Mouse (Mus musculus): ENCODE measurements around the gene Cnmd. TPM values are rescaled to one million over a fixed set of nuclear protein-coding genes. Genes with fewer than 3 reads are reported as not detected.

The Cnmd gene
- polyA plus RNA-seq, 1 experiment from 2014 or later: 39.4 TPM

DNA sequence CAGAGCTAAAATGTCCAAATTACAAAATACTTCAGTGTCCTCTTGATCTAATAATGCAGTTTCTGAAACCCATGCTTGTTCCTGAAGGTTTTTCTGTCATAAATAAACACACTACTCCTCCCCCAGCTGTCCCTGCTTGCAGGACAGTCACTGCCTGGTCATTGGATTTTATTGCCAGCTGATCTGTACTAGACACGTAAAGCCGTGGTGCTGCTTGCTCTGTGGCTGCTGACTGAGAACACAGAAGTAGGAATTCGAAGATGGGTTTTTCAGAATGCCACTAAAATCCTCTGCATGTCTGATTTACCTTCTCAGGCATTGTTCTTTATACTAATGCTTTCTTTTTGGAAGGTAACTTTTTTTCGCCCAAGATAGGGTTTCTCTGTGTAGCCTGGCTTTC lies 25.2 kb downstream of the Cnmd start:
- Histone ChIP-seq H3K4me1 (no peaks in the 10 kb centered on the region), H3K4me3 (no peak overlapping the region), H3K36me3 (no peaks in the 10 kb centered on the region), H3K27ac (no peak overlapping the region), H3K4me2 (replicated peaks) (no peak overlapping the region), H3K9me3 (no peaks in the 10 kb centered on the region), H3K27me3 (no peaks in the 10 kb centered on the region), H3K9ac (no peak overlapping the region)
- WGBS: 80% methylated on average over 4 of the region's 4 CpGs
- no peak for ATAC-seq (ENCODE audit: insufficient number of reproducible peaks, insufficient read depth, low FRiP score, low TSS enrichment)

DNA sequence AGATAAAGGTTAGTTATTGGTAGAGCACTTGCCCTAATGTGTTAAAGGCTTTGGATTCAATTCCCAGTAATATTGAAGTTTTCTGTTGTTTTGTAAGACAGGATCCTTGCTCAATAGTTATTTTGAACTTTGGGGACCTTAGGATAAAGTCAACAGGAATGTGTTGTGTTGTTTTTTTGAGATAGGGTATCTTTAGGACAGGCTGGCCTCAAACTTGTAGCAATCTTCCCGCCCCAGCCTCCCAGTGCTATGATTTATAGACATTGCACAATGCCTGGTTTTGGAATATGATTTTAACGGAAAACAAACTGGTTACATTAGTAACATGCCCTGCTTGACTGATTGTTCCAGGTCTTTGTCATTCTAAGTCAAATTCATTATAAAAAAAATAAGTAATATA lies 28.8 kb downstream of the Cnmd start:
- Histone ChIP-seq H3K4me2 (replicated peaks) (no peak overlapping the region), H3K9ac (no peak overlapping the region), H3K4me1 (no peaks in the 10 kb centered on the region), H3K9me3 (no peaks in the 10 kb centered on the region), H3K27ac (no peak overlapping the region), H3K36me3 (peaks cover 19% of the 10 kb centered on the region), H3K27me3 (no peaks in the 10 kb centered on the region), H3K4me3 (no peak overlapping the region)
- 98% methylated on average over 2 of the region's 2 CpGs for whole genome bisulfite sequencing
- ATAC-seq (ENCODE audit: insufficient number of reproducible peaks, insufficient read depth, low FRiP score, low TSS enrichment): no peak

DNA sequence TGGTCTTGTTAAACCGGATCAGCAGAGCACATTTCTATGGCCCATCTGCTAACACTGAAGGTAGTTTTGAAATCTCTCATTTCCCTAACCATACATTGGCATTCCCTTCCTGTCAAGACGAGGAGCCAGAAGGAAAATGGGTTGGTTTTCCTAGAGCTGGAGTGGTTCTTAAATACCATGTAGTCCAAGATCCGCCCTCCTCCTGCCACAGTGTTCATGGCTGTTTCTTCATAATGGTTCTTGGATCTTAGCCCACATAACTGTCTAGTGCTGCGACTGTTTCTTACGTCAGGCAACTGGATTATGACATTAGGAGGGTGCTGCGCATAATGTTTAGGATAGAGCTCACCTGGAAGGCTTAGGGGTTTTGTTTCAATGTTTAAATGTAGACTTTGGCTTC lies 29.6 kb downstream of the Cnmd start:
- H3K4me1 ChIP-seq: no peaks in the 10 kb centered on the region
- H3K9ac ChIP-seq: no peak overlapping the region
- no peak overlapping the region for H3K4me2 ChIP-seq (replicated peaks)
- H3K27ac ChIP-seq: no peak overlapping the region
- 88% methylated on average over 6 of the region's 6 CpGs for WGBS
- H3K27me3 ChIP-seq: no peaks in the 10 kb centered on the region
- ATAC-seq (ENCODE audit: insufficient number of reproducible peaks, insufficient read depth, low FRiP score, low TSS enrichment): no peak
- H3K36me3 ChIP-seq: peaks cover 23% of the 10 kb centered on the region
- H3K4me3 ChIP-seq: no peak overlapping the region
- H3K9me3 ChIP-seq: no peaks in the 10 kb centered on the region

DNA sequence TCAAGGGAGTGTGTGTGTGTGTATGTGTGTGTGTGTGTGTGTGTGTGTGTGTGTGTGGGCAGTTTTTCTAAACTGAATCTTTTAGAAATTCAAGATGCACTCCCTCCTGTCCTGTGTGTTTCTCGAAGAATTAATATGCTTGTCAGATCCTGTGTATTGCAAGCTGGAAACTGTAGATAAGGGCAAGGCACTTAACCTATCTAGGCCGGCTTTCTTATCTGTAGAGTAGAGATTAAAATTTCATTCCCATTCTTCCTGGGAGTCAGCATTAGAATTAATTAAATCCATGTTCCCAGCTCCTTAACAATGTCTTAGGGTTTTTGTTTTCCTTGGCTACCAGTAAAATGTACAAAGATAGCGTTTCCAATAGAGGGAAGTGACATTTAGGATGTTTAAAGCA lies 40.8 kb downstream of the Cnmd start:
- Histone ChIP-seq H3K4me3 (no peak overlapping the region), H3K27ac (no peak overlapping the region), H3K9ac (no peak overlapping the region), H3K36me3 (peaks cover 46% of the 10 kb centered on the region), H3K27me3 (no peaks in the 10 kb centered on the region), H3K4me2 (replicated peaks) (no peak overlapping the region), H3K9me3 (no peaks in the 10 kb centered on the region), H3K4me1 (no peaks in the 10 kb centered on the region)
- WGBS: 79% methylated on average over 3 of the region's 3 CpGs
- no peak for ATAC-seq (ENCODE audit: insufficient number of reproducible peaks, insufficient read depth, low FRiP score, low TSS enrichment)

DNA sequence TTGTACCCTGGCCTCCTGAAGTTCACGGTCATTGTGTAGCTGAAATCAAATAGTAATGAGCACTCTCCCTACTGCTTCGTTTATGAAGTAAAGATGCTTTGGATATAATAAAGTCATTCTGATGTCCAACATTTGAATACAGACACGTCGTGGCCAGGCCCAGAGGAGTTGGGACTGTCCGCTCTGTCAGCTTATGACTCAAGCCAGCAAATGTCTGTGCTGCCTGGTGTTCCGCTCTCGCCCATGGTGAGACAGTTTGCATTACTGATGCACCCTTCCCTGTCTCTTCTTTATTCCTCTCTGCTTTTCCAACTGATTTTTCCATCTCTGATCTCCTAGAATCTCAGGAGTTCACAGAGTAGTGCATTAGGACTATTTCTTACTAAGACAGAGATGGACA lies 42.2 kb downstream of the Cnmd start:
- Histone ChIP-seq H3K27ac (no peak overlapping the region), H3K4me2 (replicated peaks) (no peak overlapping the region), H3K4me3 (no peak overlapping the region), H3K27me3 (no peaks in the 10 kb centered on the region), H3K9me3 (no peaks in the 10 kb centered on the region), H3K9ac (no peak overlapping the region), H3K36me3 (peaks cover 41% of the 10 kb centered on the region), H3K4me1 (no peaks in the 10 kb centered on the region)
- 95% methylated on average over 7 of the region's 7 CpGs for WGBS
- ATAC-seq (ENCODE audit: insufficient number of reproducible peaks, insufficient read depth, low FRiP score, low TSS enrichment): no peak

DNA sequence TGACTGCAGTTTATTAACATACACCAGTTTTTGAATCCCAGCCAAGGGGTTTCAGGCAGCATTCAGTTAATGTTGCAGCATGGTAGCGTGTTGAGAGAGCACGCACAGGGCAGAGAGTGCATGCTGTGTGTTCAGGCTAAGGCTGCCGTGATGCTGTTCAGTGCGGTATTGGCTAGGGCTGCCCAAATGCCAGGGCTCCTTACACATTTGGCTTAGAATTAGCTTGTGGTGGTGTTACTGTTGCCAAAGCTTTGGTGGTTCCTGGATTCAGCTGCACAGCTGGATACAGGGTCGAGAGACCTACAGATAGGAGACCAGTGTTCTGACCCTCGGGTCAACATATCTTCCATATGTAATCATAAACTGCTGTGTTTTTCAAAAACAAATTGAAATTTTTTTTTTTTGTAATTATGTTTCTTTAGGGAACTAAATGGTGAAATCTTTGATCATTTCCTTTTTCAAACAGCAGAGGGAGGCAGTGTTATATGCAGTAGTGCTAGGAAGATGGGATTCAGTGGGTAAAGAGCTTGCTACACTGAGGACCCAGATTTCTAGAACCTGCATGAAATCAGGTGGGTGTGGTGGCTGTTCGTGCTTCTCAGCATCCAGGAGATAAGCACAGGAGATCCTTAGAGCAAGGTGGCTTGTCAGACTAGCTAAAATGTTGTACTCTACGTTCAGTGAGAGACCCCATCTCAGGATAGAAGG lies 44.7 kb downstream of the Cnmd start:
- no peaks in the 10 kb centered on the region for H3K4me1 ChIP-seq
- H3K4me2 ChIP-seq (replicated peaks): no peak overlapping the region
- no peak overlapping the region for H3K4me3 ChIP-seq
- H3K9ac ChIP-seq: no peak overlapping the region
- H3K27ac ChIP-seq: no peak overlapping the region
- H3K9me3 ChIP-seq: no peaks in the 10 kb centered on the region
- ATAC-seq (ENCODE audit: insufficient number of reproducible peaks, insufficient read depth, low FRiP score, low TSS enrichment): no peak
- H3K27me3 ChIP-seq: no peaks in the 10 kb centered on the region
- WGBS: 86% methylated on average over 8 of the region's 8 CpGs
- H3K36me3 ChIP-seq: peaks cover 61% of the 10 kb centered on the region

DNA sequence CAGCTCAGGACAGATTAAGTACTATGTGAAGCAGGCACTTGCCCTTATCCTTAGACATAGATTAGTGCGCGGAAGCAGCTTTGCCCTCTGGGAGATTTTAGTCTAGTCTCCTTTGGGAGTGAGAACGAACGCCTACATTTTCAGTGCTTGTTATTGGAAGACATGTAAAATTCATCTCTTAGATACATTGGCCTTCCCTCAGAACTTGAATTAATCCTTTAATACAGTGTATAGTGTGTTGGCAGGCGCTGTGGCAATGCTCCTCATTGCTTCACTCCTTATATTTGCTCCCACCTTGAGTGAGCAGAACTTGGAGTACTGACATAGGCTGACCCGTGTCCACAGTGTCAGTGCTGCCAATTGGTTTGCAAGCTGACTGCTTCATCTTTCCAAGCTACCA lies 53.7 kb downstream of the Cnmd start:
- WGBS: 93% methylated on average over 6 of the region's 6 CpGs

DNA sequence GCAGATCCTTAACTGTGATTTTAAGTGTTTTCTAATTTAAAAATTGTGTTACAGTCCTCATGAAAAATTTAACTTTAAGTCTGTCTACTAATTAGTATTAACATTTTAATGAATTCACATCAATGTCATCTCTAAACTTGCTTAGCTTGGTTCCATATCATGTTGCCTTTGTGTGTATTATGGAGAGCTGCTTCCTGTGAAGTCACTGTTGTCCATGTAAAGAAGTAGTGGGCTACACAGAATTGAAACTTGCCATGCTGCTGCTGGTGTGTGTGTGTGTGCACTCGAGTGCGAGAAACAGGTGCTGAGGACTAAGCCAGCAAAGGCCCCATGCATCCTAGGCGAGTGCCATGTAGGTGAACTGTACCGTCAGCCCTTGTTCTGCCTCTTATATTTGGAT lies 54.6 kb downstream of the Cnmd start:
- no peaks in the 10 kb centered on the region for H3K9me3 ChIP-seq
- no peak overlapping the region for H3K27ac ChIP-seq
- no peak overlapping the region for H3K4me2 ChIP-seq (replicated peaks)
- no peak overlapping the region for H3K4me3 ChIP-seq
- H3K36me3 ChIP-seq: peaks cover 67% of the 10 kb centered on the region
- WGBS: 93% methylated on average over 4 of the region's 4 CpGs
- no peak for ATAC-seq (ENCODE audit: insufficient number of reproducible peaks, insufficient read depth, low FRiP score, low TSS enrichment)
- no peak overlapping the region for H3K9ac ChIP-seq
- H3K27me3 ChIP-seq: no peaks in the 10 kb centered on the region
- no peaks in the 10 kb centered on the region for H3K4me1 ChIP-seq

More for the DNA sequence above, 53.7 kb downstream of the Cnmd start:
- no peak for ATAC-seq (ENCODE audit: insufficient number of reproducible peaks, insufficient read depth, low FRiP score, low TSS enrichment)
- Histone ChIP-seq H3K4me2 (replicated peaks) (no peak overlapping the region), H3K9ac (no peak overlapping the region), H3K9me3 (no peaks in the 10 kb centered on the region), H3K4me3 (no peak overlapping the region), H3K36me3 (peaks cover 70% of the 10 kb centered on the region), H3K27ac (no peak overlapping the region), H3K4me1 (no peaks in the 10 kb centered on the region), H3K27me3 (no peaks in the 10 kb centered on the region)

DNA sequence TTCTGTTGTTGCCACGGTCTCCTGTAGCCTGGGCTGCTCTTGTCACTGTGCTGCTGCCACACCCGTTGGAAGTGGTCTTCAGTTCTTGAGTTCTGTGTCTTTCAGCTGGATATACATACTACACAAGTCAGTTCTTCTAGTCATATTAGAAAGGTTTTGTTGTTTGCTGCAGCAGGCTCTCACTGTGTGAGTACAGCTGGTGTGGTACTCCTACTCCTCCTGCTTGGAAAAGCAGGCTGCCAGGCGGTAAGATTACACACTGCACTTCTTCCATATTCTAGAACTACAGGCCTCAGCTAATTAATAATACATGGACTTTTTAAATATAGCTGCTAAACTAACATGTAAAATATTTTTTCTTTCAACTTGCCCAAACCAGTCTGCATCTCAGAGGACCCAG lies 55.1 kb downstream of the Cnmd start:
- Histone ChIP-seq H3K9me3 (no peaks in the 10 kb centered on the region), H3K27ac (no peak overlapping the region), H3K9ac (no peak overlapping the region), H3K4me3 (no peak overlapping the region), H3K36me3 (peaks cover 69% of the 10 kb centered on the region), H3K4me1 (no peaks in the 10 kb centered on the region), H3K4me2 (replicated peaks) (no peak overlapping the region), H3K27me3 (no peaks in the 10 kb centered on the region)
- 90% methylated on average over 3 of the region's 3 CpGs for WGBS
- no peak for ATAC-seq (ENCODE audit: insufficient number of reproducible peaks, insufficient read depth, low FRiP score, low TSS enrichment)

DNA sequence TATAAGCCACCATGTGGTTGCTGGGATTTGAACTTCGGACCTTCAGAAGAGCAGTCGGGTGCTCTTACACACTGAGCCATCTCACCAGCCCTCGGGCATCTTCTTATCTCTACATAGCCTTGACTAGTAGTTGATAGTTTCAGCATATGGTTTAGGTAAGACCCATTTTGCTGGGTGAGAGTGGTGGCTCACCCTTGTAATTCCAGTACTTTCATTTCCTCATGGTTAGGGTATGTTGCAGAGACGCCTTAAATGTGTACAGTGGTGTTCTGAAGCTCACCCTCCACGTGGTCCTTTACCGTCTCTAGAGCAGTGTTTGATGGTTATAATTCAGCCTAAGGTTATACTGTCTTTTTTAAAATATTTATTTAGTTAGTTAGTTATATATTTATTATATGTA lies 55.6 kb downstream of the Cnmd start:
- no peak for ATAC-seq (ENCODE audit: insufficient number of reproducible peaks, insufficient read depth, low FRiP score, low TSS enrichment)

DNA sequence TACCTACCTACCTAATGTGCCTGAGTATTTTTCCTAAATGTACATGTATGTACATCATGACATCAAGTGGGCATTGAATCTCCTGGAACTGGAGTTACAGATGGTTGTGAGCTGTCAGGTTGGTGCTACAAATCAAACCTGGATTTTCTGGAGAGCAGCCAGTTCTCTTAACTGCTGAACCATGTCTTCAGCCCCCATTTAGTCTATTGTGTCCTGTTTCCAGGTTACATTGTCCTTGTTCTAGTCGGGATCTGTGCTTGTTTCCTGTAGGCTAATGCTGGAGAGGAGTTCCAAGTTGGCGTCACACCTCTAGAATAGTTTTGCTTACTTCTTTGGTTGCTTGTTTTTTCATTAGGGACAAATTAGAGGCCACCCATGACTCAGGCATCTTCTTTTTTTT lies 56.1 kb downstream of the Cnmd start:
- no peak overlapping the region for H3K9ac ChIP-seq
- 86% methylated on average over 2 of the region's 2 CpGs for WGBS
- H3K27ac ChIP-seq: no peak overlapping the region
- no peak overlapping the region for H3K4me2 ChIP-seq (replicated peaks)
- peaks cover 70% of the 10 kb centered on the region for H3K36me3 ChIP-seq
- no peak overlapping the region for H3K4me3 ChIP-seq
- no peaks in the 10 kb centered on the region for H3K4me1 ChIP-seq
- ATAC-seq (ENCODE audit: insufficient number of reproducible peaks, insufficient read depth, low FRiP score, low TSS enrichment): no peak
- H3K27me3 ChIP-seq: no peaks in the 10 kb centered on the region
- no peaks in the 10 kb centered on the region for H3K9me3 ChIP-seq

More for the DNA sequence above, 55.6 kb downstream of the Cnmd start:
- H3K4me1 ChIP-seq: no peaks in the 10 kb centered on the region
- H3K27ac ChIP-seq: no peak overlapping the region
- no peak overlapping the region for H3K9ac ChIP-seq
- H3K27me3 ChIP-seq: no peaks in the 10 kb centered on the region
- H3K36me3 ChIP-seq: peaks cover 70% of the 10 kb centered on the region
- no peak overlapping the region for H3K4me2 ChIP-seq (replicated peaks)
- no peak overlapping the region for H3K4me3 ChIP-seq
- no peaks in the 10 kb centered on the region for H3K9me3 ChIP-seq
- WGBS: 90% methylated on average over 6 of the region's 6 CpGs

DNA sequence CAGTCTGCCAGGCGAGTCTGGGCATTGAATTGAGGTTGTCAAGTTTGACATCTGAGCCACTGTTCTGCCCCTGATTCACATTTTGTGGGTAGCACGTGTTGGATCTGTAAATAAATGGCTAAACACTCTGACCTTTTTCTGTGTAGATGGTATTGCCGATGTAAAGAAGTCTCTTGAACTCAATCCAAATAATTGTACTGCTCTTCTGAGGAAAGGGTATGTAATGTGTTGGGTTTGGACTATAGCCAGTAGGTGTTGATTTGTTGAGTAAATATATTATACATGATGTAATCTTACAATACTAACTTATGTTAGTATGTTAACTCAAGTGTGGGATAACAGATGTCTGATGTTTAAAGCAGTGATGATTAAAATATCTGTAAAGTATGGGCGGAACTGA lies 65.4 kb downstream of the Cnmd start:
- peaks cover 44% of the 10 kb centered on the region for H3K36me3 ChIP-seq
- no peaks in the 10 kb centered on the region for H3K9me3 ChIP-seq
- H3K4me3 ChIP-seq: no peak overlapping the region
- no peak for ATAC-seq (ENCODE audit: insufficient number of reproducible peaks, insufficient read depth, low FRiP score, low TSS enrichment)
- H3K27ac ChIP-seq: no peak overlapping the region
- H3K27me3 ChIP-seq: no peaks in the 10 kb centered on the region
- WGBS: 85% methylated on average over 4 of the region's 4 CpGs
- H3K4me2 ChIP-seq (replicated peaks): no peak overlapping the region
- no peak overlapping the region for H3K9ac ChIP-seq
- H3K4me1 ChIP-seq: no peaks in the 10 kb centered on the region

DNA sequence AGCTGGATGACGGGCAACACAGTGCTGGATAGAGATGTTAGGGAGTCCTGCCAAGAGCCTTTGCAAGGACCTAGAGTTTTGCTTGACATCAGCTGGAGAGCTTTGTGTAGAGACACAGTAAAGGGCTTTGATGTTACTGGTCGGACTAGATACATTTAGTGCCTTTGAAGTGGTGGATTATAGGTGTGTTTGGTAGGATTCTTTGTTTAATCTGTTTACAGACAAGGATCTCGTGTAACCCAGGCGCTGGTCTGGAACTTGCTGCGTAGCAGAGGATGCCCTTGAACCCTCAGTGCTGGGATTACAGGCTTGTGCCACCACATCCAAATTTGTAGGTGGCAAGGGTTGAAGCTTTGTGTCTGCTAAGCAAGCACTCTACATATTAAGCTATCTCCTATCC lies 67.9 kb downstream of the Cnmd start:
- no peak for ATAC-seq (ENCODE audit: insufficient number of reproducible peaks, insufficient read depth, low FRiP score, low TSS enrichment)
- WGBS: 93% methylated on average over 5 of the region's 5 CpGs
- H3K36me3 ChIP-seq: peaks cover 25% of the 10 kb centered on the region

More for the DNA sequence above, 67.9 kb downstream of the Cnmd start:
- Histone ChIP-seq H3K4me1 (peaks cover 7% of the 10 kb centered on the region; the same call in 1 of the 2 replicates), H3K9ac (no peak overlapping the region), H3K9me3 (no peaks in the 10 kb centered on the region), H3K27ac (no peak overlapping the region), H3K27me3 (no peaks in the 10 kb centered on the region), H3K4me3 (no peak overlapping the region), H3K4me2 (replicated peaks) (no peak overlapping the region)

Data from embryonic facial prominence, embryonic 12.5 days (tissue).